Mouse (Mus musculus): ENCODE measurements around the gene Wnt16. TPM values are rescaled to one million over a fixed set of nuclear protein-coding genes. Genes with fewer than 3 reads are reported as not detected.

The Wnt16 gene
- polyA plus RNA-seq, 1 experiment from 2014 or later = 0.43 TPM

DNA sequence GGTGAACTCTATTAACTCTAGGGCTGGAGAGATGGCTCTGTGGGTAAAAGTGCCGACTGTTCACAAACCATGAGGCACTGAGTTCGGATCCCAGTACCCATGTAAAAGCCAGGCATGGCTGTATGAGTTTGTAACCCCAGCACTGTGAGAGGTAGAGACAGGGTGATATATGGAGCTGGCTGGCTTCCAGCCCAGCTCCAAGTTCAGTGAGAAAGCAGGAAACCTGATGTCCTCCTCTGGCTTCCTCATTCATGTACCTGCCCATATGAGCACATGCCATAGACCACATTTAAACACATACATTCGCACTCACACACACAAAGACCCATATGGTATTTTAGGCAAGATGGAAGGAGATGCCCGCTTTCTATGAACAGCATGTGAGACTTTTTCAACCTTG, 5.6 kb upstream of the Wnt16 start:
- WGBS = 90% methylated on average over 4 of the region's 4 CpGs
- Histone ChIP-seq H3K27me3 (peaks cover 15% of the 10 kb centered on the region), H3K4me3 (no peak overlapping the region), H3K4me2 (no peak overlapping the region), H3K9ac (no peak overlapping the region), H3K9me3 (no peaks in the 10 kb centered on the region), H3K4me1 (replicated peaks) (peaks cover 9% of the 10 kb centered on the region), H3K36me3 (no peaks in the 10 kb centered on the region), H3K27ac (replicated peaks) (no peak overlapping the region)
- no peak for ATAC-seq (ENCODE audit: low read depth)

DNA sequence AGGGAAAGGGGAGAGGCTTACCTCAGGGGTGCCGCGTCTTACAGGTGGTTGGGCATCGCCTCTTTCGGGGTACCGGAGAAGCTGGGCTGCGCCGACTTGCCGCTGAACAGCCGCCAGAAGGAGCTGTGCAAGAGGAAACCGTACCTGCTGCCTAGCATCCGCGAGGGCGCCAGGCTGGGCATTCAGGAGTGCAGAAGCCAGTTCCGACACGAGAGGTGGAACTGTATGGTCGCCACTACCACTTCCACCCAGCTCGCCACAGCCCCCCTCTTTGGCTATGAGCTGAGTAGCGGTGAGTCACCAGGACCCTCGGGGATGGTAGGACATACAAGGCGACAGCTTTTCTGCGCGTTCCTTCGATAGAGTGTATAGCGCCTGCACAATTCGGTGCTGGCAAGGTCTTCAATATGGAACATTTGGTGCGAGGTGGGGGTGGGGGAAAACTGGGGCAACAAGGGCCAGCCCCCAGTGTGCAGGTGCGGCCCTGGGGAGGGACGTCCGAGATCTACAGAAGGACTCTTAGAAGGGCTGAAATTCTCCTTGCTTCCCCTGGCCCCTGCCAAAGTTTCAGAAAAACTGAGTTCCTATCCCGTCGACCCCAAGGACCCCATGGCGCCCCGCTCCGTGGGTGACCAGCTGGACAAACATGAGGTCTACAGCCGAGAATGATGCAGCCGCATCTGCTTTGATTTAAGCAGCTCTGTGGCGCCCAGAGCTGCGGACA, 872 bp downstream of the Wnt16 start:
- no peaks in the 10 kb centered on the region for H3K36me3 ChIP-seq
- H3K4me1 ChIP-seq (replicated peaks) = peaks cover 22% of the 10 kb centered on the region
- peaks cover 70% of the 10 kb centered on the region for H3K27me3 ChIP-seq
- WGBS = under 1% methylated on average over 38 of the region's 38 CpGs
- no peak overlapping the region for H3K27ac ChIP-seq (replicated peaks)
- ATAC-seq (ENCODE audit: low read depth) = peak; percentile 85
- peak overlapping the region; percentile 69 for H3K4me2 ChIP-seq
- H3K9ac ChIP-seq = peak overlapping the region; percentile 45
- peak overlapping the region; percentile 38 for H3K4me3 ChIP-seq
- H3K9me3 ChIP-seq = no peaks in the 10 kb centered on the region

DNA sequence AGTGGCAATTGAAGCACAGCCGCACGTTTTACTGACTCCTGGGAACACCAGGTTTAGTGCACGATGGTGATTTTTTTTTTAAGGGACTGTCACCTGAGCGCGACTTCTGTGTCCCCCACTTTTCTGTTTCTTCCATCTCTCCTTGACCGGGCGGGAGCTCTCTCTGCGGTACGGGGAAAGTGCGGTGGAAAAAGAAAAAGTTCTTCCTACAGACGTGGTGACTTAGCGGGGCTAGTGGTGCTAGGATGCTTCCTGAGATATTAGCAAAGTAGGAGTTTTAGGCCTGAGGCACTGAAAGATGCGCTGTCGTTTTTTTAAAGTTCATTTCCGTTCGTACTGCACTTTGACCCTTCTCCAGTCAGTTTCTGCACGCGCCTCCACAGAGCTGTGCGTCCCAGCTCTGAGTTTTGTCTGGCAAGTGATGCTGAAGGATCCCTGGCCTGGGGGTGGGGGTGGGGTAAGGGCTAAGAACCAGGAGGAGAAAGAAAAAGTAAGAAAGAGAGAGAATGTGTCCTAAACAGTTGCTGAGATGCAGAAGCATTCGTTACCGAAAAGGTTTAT, 1.5 kb downstream of the Wnt16 start:
- Histone ChIP-seq H3K9ac (no peak overlapping the region), H3K27me3 (peaks cover 73% of the 10 kb centered on the region)

DNA sequence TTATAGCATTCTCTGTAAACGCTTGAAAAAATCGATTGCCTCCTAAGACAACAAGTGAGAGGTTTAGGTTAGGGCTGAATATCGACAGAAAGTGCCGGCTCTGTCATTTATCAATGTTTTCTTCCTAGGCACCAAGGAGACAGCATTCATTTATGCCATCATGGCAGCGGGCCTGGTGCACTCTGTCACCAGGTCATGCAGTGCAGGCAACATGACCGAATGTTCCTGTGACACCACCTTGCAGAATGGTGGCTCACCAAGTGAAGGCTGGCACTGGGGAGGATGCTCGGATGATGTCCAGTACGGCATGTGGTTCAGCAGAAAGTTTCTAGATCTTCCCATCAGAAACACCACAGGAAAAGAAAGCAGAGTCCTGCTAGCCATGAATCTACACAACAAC, 2.8 kb downstream of the Wnt16 start:
- WGBS = 66% methylated on average over 8 of the region's 8 CpGs

More for the DNA sequence above, 1.5 kb downstream of the Wnt16 start:
- WGBS = 2% methylated on average over 21 of the region's 21 CpGs
- ATAC-seq (ENCODE audit: low read depth) = no peak
- Histone ChIP-seq H3K4me2 (peak overlapping the region; percentile 69), H3K4me3 (peak overlapping the region; percentile 38), H3K27ac (replicated peaks) (no peak overlapping the region), H3K9me3 (no peaks in the 10 kb centered on the region), H3K36me3 (no peaks in the 10 kb centered on the region), H3K4me1 (replicated peaks) (peaks cover 22% of the 10 kb centered on the region)

DNA sequence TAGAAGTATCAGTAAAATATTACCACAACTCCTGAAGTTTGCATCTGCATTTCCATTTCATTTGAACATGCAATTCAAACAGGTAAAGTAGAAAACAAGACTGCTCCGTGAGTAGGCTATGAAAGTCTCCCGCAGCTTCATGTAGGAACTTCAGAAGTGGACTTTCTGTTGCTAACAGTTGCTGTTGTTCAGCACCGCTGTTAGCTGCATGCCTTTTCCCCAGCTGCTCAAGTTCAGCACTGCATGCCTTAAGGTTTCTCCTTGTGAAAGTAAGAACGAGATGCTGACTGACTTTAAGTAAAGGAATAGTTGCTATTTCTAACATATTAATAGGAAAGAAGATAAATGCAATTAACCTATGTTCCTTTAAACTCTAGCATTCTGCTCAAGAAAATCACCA, 4.0 kb downstream of the Wnt16 start:
- WGBS = 35% methylated on average over 4 of the region's 4 CpGs
- H3K4me1 ChIP-seq (replicated peaks) = peaks cover 22% of the 10 kb centered on the region
- peaks cover 72% of the 10 kb centered on the region for H3K27me3 ChIP-seq
- H3K4me2 ChIP-seq = no peak overlapping the region
- no peak overlapping the region for H3K9ac ChIP-seq
- ATAC-seq (ENCODE audit: low read depth) = no peak
- no peaks in the 10 kb centered on the region for H3K9me3 ChIP-seq
- no peak overlapping the region for H3K4me3 ChIP-seq
- no peak overlapping the region for H3K27ac ChIP-seq (replicated peaks)
- H3K36me3 ChIP-seq = no peaks in the 10 kb centered on the region

More for the DNA sequence above, 2.8 kb downstream of the Wnt16 start:
- H3K4me1 ChIP-seq (replicated peaks) = peaks cover 22% of the 10 kb centered on the region
- H3K36me3 ChIP-seq = no peaks in the 10 kb centered on the region
- H3K9ac ChIP-seq = no peak overlapping the region
- no peak for ATAC-seq (ENCODE audit: low read depth)
- H3K27ac ChIP-seq (replicated peaks) = no peak overlapping the region
- H3K9me3 ChIP-seq = no peaks in the 10 kb centered on the region
- H3K4me3 ChIP-seq = no peak overlapping the region
- no peak overlapping the region for H3K4me2 ChIP-seq
- peaks cover 77% of the 10 kb centered on the region for H3K27me3 ChIP-seq

DNA sequence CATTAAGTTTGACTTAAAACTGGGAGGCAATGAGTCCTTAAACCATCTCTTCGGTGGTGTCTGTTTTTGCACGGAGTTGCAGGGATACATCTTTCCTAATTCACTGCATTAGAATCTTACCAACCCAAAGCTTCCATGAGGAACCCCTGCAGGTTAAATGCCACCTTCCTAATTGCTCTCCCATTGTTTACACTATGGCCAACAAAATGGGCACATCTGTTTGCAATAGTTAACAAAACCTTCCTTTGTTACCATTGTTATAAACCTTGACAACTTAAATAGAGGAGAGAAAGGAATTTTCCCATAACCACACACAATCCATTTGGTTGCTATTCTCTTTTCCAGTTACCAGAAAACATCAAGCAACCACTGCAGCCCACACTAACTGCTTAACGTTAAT, 5.9 kb downstream of the Wnt16 start:
- Histone ChIP-seq H3K9me3 (no peaks in the 10 kb centered on the region), H3K4me2 (no peak overlapping the region), H3K4me3 (no peak overlapping the region), H3K27me3 (peaks cover 53% of the 10 kb centered on the region), H3K4me1 (replicated peaks) (peaks cover 8% of the 10 kb centered on the region), H3K27ac (replicated peaks) (no peak overlapping the region), H3K9ac (no peak overlapping the region), H3K36me3 (no peaks in the 10 kb centered on the region)
- ATAC-seq (ENCODE audit: low read depth) = no peak
- WGBS = 10% methylated on average over 3 of the region's 3 CpGs

DNA sequence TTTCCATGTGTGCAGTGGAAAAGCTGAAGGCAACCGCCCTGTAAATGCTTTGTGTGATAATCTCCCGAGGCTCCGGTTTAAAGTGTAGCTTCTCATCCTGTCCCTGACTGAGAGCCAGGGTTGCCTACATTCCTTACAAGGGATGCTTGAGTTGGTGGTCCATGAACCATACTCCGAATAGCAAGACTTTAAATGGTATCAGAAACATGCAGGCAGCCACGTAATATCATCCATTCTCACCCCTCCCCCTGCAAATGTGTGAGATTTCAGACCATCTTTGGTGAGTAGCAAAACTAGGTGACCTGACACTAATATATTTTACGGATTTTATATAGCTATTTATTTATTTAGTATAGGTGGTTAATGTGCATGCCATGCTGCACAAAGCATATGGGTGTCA, 9.0 kb downstream of the Wnt16 start:
- no peak for ATAC-seq (ENCODE audit: low read depth)
- no peaks in the 10 kb centered on the region for H3K9me3 ChIP-seq
- H3K9ac ChIP-seq = no peak overlapping the region
- no peaks in the 10 kb centered on the region for H3K4me1 ChIP-seq (replicated peaks)
- H3K27me3 ChIP-seq = peaks cover 26% of the 10 kb centered on the region
- H3K4me2 ChIP-seq = no peak overlapping the region
- WGBS = 80% methylated on average over 6 of the region's 6 CpGs
- no peaks in the 10 kb centered on the region for H3K36me3 ChIP-seq
- H3K4me3 ChIP-seq = no peak overlapping the region
- no peak overlapping the region for H3K27ac ChIP-seq (replicated peaks)

DNA sequence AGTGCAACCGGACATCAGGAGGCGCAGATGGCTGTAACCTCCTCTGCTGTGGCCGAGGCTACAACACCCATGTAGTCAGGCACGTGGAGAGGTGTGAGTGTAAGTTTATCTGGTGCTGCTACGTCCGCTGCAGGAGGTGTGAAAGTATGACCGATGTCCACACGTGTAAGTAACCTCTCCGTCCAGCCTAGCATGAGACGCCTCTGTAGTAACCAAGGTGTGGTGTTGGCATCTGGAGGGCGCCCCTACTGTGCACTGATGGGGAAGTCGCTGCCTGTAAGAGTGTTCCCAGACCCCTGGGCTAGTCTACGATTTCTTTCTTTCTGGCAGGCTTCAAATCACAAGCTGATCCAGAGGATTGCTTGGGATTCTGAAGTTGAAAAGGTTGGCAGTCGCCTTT, 10.0 kb downstream of the Wnt16 start:
- H3K4me3 ChIP-seq = no peak overlapping the region
- ATAC-seq (ENCODE audit: low read depth) = no peak
- 58% methylated on average over 14 of the region's 14 CpGs for WGBS
- H3K36me3 ChIP-seq = no peaks in the 10 kb centered on the region
- no peak overlapping the region for H3K27ac ChIP-seq (replicated peaks)
- H3K27me3 ChIP-seq = peaks cover 22% of the 10 kb centered on the region
- no peaks in the 10 kb centered on the region for H3K9me3 ChIP-seq
- H3K4me2 ChIP-seq = no peak overlapping the region
- H3K4me1 ChIP-seq (replicated peaks) = no peaks in the 10 kb centered on the region
- H3K9ac ChIP-seq = no peak overlapping the region

DNA sequence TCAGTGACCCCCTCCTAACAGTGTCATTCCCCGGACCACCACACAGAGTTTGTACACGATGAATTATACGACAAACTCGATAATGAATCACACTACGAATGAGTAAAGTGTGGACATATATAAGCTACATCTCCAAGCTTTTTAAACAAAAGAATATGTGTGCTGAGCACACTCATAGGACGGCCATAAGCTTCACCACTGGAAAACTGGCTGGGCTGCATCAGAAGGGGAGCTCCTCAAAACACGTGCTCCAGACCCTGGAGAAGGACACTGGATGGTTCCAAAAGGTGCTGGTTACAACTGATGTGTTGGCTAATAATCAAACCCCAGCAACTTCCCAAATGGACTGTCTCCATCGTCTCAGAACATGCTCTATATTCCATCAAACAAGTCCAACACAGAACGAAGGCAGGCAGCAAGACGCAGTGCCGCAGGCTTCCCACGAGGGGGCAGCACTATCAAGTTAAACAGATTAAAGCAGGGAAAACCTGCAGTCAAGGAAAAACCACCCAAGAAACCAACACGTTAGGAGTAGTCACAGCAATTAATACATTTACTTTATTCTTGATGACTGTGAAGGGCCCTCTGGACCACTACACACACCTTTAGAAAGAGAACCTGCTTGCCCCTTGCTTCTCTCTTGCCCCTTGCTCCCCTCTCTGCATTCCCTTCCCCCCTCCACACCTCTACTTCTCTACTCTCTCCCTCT, 37.5 kb downstream of the Wnt16 start:
- H3K27me3 ChIP-seq = no peaks in the 10 kb centered on the region
- no peak overlapping the region for H3K27ac ChIP-seq (replicated peaks)
- H3K4me3 ChIP-seq = no peak overlapping the region
- 55% methylated on average over 13 of the region's 13 CpGs for WGBS
- H3K4me2 ChIP-seq = no peak overlapping the region
- peaks cover 9% of the 10 kb centered on the region; the same call in 1 of the 2 replicates for H3K36me3 ChIP-seq
- ATAC-seq (ENCODE audit: low read depth) = 0 out of 2 replicates have a peak, but pooled peaks have one; percentile 64
- no peak overlapping the region for H3K9ac ChIP-seq
- no peaks in the 10 kb centered on the region for H3K4me1 ChIP-seq (replicated peaks)
- H3K9me3 ChIP-seq = no peaks in the 10 kb centered on the region

DNA sequence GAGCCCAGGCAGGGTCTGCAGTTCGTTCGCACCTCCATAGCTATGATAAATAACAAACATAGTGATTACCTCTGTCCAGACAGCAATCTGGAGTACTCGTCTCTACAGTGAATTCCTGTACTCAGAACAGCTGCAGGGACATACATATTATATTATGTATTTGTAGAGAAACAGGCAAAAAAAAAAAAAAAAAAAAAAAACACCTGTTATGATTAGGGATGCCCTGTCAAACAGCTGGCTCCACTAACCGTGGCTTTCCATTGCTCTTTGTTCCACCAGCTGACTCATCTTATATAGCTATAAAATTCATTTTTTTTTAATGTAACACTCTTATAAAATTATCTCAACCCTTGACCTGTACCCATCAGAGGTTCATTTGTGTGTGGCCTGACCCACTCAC, 38.3 kb downstream of the Wnt16 start:
- Histone ChIP-seq H3K4me2 (no peak overlapping the region), H3K9me3 (no peaks in the 10 kb centered on the region), H3K27me3 (no peaks in the 10 kb centered on the region), H3K9ac (no peak overlapping the region), H3K4me3 (no peak overlapping the region), H3K36me3 (peaks cover 4% of the 10 kb centered on the region; the same call in 1 of the 2 replicates), H3K27ac (replicated peaks) (no peak overlapping the region), H3K4me1 (replicated peaks) (no peaks in the 10 kb centered on the region)
- WGBS = 90% methylated on average over 4 of the region's 4 CpGs
- ATAC-seq (ENCODE audit: low read depth) = no peak

DNA sequence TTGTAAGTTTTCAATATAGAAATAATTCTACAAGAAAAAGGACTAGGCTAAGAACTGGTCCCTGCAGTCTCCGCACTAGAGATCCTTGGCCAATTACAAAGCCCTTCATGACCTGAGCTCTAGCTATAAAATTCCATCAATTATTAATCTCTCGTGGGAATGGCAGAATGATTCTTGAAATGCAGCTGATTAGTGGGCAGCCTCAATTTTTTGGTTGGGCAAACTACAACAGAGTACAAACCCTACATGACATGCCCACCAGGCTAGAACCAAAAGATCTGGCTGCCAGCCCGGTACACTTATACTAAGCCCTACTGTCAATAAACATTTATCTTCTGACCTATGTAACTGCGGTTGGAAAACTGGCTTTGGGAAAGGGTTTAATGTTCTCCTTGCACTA, 39.1 kb downstream of the Wnt16 start:
- no peak for ATAC-seq (ENCODE audit: low read depth)
- WGBS = 71% methylated on average over 4 of the region's 4 CpGs
- Histone ChIP-seq H3K9me3 (no peaks in the 10 kb centered on the region), H3K4me3 (no peak overlapping the region), H3K36me3 (peaks cover 4% of the 10 kb centered on the region; the same call in 1 of the 2 replicates), H3K27me3 (no peaks in the 10 kb centered on the region), H3K9ac (no peak overlapping the region), H3K4me2 (no peak overlapping the region), H3K4me1 (replicated peaks) (no peaks in the 10 kb centered on the region), H3K27ac (replicated peaks) (no peak overlapping the region)

DNA sequence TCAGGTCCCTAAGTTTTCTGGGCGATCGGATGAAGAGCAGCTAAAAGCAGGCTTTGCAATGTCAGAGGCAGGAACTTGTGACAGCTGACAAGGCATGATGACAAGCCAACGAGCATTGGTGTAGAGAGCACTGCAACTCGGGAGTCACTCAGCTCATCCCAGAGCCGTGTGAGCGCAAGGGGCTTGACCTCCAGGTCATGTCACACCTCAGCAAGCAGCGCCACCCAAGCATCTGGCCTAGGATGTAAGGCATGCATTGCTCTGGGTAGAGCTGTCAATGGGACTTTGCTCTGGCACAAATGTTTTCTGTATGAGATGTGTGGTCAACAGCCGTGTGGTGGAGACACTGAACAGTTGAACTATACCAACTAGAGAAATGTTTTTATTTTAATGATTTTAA, 39.9 kb downstream of the Wnt16 start:
- H3K36me3 ChIP-seq = peaks cover 4% of the 10 kb centered on the region; the same call in 1 of the 2 replicates
- ATAC-seq (ENCODE audit: low read depth) = no peak
- no peaks in the 10 kb centered on the region for H3K4me1 ChIP-seq (replicated peaks)
- H3K4me2 ChIP-seq = no peak overlapping the region
- H3K9me3 ChIP-seq = no peaks in the 10 kb centered on the region
- H3K27ac ChIP-seq (replicated peaks) = no peak overlapping the region
- H3K4me3 ChIP-seq = no peak overlapping the region
- WGBS = 82% methylated on average over 8 of the region's 8 CpGs
- no peak overlapping the region for H3K9ac ChIP-seq
- no peaks in the 10 kb centered on the region for H3K27me3 ChIP-seq

Measured in neural tube, embryonic 13.5 days (tissue).